Mouse (Mus musculus) ES-E14 (cell line): Measurements from ENCODE around the gene Itga6. TPM values are rescaled to one million over a fixed set of nuclear protein-coding genes. Genes with fewer than 3 reads are reported as not detected.

Experiments used
- DNase-seq: peaks from one replicate; pipeline ENCODE4 v3.0.0-alpha.2; 2013; ENCODE audit warnings: low read depth, low spot score
- H3K27ac ChIP-seq: 2 replicates; pipeline ENCODE4 v1.5.1; 2012; ENCODE audit warnings: low read depth, mild to moderate bottlenecking, low read length, moderate library complexity, mixed read lengths; ENCODE audit not compliant: poor library complexity, insufficient read depth, severe bottlenecking
- H3K36me3 ChIP-seq: 2 replicates; pipeline ENCODE4 v1.6.1; 2012; ENCODE audit warnings: mild to moderate bottlenecking, low read length, moderate library complexity, mixed read lengths; ENCODE audit not compliant: control insufficient read depth, poor library complexity, insufficient read depth, severe bottlenecking
- H3K4me1 ChIP-seq, 2 experiments: fragments of 150-350 bp in 1 of 2; sonication (generic) in 1 of 2; 2 replicates each; pipeline ENCODE4 v1.6.1; 2012; ENCODE audit warnings: low read length in 2 of 2, mild to moderate bottlenecking in 1 of 2, mixed read lengths in 1 of 2; ENCODE audit not compliant: control insufficient read depth in 2 of 2, insufficient read depth in 2 of 2, poor library complexity in 1 of 2
- H3K4me3 ChIP-seq, 2 experiments: fragments of 150-350 bp in 1 of 2; sonication (generic) in 1 of 2; 2 replicates each; pipeline ENCODE4 v1.5.1; 2012; ENCODE audit warnings: low read length in 2 of 2, low read depth in 1 of 2, mild to moderate bottlenecking in 1 of 2, mixed read lengths in 1 of 2; ENCODE audit not compliant: insufficient read depth in 1 of 2, poor library complexity in 1 of 2, severe bottlenecking in 1 of 2
- H3K9ac ChIP-seq: 2 replicates; pipeline ENCODE4 v1.6.1; 2012; ENCODE audit warnings: low read depth, mild to moderate bottlenecking, low read length, mixed read lengths; ENCODE audit not compliant: poor library complexity, insufficient read depth, severe bottlenecking
- H3K9me3 ChIP-seq: fragments of 150-350 bp; sonication (generic); 2 replicates; pipeline ENCODE4 v1.6.1; 2012; ENCODE audit warnings: low read depth, mild to moderate bottlenecking, low read length; ENCODE audit not compliant: control insufficient read depth, insufficient read depth
- CHD2 ChIP-seq: IDR thresholded peaks from 2 replicates; pipeline ENCODE4 v1.6.1; 2014; ENCODE audit warnings: mild to moderate bottlenecking, low read depth, low read length, inconsistent platforms
- HCFC1 ChIP-seq: IDR thresholded peaks from 2 replicates; pipeline ENCODE4 v1.6.1; 2012; ENCODE audit warnings: low read length, inconsistent platforms, borderline replicate concordance; ENCODE audit not compliant: insufficient read depth
- MAFK ChIP-seq: IDR thresholded peaks from 2 replicates; pipeline ENCODE4 v1.6.1; 2014; ENCODE audit warnings: mild to moderate bottlenecking, low read depth, low read length, inconsistent platforms; ENCODE audit not compliant: insufficient read depth
- ZC3H11A ChIP-seq: IDR thresholded peaks from 2 replicates; pipeline ENCODE4 v1.6.1; 2012; ENCODE audit warnings: low read depth, mild to moderate bottlenecking, inconsistent platforms, low read length, borderline replicate concordance
- ZNF384 ChIP-seq: IDR thresholded peaks from 2 replicates; pipeline ENCODE4 v1.6.1; 2012; ENCODE audit warnings: low read depth, low read length, inconsistent platforms
- in situ Hi-C, 2 experiments: fragments of 600-800 bp; cut with MboI; formaldehyde crosslinking; loops; one replicate each; pipeline ENCODE4 v1.15.1; 2025; ENCODE audit warnings: low sequenced_read_pairs in 2 of 2, inconsistent platforms in 1 of 2; ENCODE audit not compliant: unreplicated experiment in 2 of 2
- total RNA-seq: library from RNA; depleted of rRNA; stranded (reverse); fragments of 300-350 nt; gene quantifications from 2 replicates; pipeline ENCODE4 v1.2.3, GENCODE M21; 2012

Gene Itga6
- total RNA-seq, 1 experiment = 169 TPM

DNA sequence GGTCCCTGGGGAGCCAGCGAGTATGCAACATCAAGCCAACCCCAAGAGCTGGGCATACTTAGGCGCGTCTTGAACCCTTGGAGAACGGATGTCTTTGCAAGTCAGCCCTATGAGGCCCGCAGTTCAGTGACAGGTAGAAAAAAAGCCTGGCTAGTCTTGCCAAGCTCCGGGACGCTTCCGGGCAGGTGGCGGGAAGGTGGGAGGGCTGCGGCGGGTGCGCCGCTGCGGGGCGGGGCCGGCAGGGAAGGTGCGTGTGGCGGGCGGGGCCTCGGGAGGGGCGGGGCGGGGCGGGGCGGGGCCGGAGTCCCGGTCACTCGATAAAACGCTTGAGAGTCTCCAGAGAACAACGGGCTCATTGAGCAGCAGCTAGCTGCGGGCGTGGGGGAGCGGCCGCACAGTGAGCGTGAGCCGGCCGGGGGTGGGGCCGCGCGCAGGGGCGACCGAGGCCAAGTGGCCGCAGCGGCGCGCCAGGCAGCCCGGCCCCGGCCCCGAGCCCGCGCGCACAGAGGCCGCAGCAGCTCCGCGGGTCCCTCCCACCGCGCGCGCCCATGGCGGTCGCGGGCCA lies 41.3 kb downstream of the Itga6 start:
- Histone ChIP-seq H3K4me1 (peaks cover 0 to 12% of the 10 kb centered on the region in 2 experiments; a peak in 2 of 4 replicates), H3K4me3 (peak overlapping the region; percentile 90 to 97), H3K27ac (no peak overlapping the region), H3K9me3 (no peaks in the 10 kb centered on the region), H3K9ac (peak overlapping the region; percentile 84), H3K36me3 (no peaks in the 10 kb centered on the region)
- in situ Hi-C loops = no loop called here
- no peak for DNase-seq
- no peak for TF ChIP-seq ZC3H11A
- peak; percentile 75; the same call in 1 of the 2 replicates for TF ChIP-seq ZNF384

DNA sequence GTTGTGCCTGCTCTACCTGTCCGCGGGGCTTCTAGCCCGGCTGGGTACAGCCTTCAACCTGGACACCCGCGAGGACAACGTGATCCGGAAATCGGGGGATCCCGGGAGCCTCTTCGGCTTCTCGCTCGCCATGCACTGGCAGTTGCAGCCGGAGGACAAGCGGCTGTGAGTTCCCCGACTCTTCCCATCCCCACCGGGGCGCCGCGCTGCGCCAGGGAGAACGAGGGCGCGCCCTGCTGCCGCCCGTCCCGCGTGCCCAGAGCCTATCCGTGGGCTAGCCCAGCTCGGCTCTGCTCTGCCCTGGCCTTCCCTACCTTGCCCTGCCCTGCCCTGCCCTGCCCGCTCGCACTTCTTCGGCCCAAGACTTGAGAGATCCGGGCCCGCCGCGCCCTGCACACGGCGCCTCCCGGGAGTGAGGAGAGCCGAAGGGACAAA lies 41.8 kb downstream of the Itga6 start:
- in situ Hi-C loops = no loop called here
- TF ChIP-seq CHD2 = no peak
- no peak for TF ChIP-seq MAFK
- Histone ChIP-seq H3K36me3 (no peaks in the 10 kb centered on the region; the same call in 1 of the 2 replicates), H3K9ac (peak overlapping the region; percentile 84), H3K27ac (no peak overlapping the region), H3K4me1 (peaks cover 0 to 12% of the 10 kb centered on the region in 2 experiments; a peak in 2 of 4 replicates), H3K9me3 (no peaks in the 10 kb centered on the region), H3K4me3 (peak overlapping the region; percentile 90 to 97)
- no peak for DNase-seq

DNA sequence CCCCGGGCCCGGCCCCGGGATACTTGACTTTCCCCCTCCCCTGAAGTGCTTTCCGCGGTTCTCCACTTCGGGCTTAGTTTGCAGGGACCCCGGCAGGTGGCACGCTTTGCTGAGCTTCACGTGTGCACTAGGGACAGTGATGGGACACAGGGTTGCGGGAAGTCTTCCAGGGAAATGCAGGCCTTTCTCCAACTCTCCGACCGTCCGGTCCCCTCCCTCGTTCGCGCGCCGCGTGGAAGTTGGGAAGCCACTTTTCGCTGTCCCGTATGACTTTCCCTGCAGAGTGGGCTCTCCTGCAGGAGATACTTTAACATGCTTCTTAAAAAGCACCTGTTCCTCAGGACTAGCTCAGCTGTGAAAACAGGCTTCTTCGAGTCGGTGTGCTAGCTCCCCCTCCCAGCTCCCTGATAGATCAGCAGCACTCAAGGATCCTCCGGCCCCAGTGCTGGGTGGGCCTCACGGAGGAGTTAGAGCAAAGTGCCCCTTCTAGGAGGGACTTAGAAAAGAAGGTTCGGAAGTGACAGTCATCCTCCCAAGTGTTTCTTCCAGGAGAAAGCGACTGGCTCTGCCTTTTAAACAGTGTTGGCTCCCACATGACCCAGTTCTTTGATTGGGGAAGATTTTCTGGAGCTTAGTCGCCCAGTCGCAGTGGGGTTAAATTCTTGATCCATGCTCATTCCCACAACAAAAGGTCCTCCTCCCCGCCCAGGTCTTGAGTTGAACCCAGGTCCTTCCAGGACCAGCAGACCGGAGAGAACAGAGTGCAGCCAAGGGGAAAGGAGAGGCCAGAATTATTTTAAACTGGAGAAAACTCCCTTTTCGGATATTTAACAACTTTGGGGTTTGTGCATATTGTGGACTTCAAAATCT lies 42.4 kb downstream of the Itga6 start:
- H3K9me3 ChIP-seq = no peaks in the 10 kb centered on the region
- H3K4me1 ChIP-seq = peaks cover 0 to 12% of the 10 kb centered on the region in 2 experiments; a peak in 2 of 4 replicates
- in situ Hi-C loops = no loop called here
- no peaks in the 10 kb centered on the region; the same call in 1 of the 2 replicates for H3K36me3 ChIP-seq
- peak overlapping the region; percentile 90 to 97 for H3K4me3 ChIP-seq
- H3K9ac ChIP-seq = peak overlapping the region; percentile 84
- no peak overlapping the region for H3K27ac ChIP-seq
- DNase-seq = no peak
- TF ChIP-seq MAFK = no peak
- TF ChIP-seq ZNF384 = no peak
- TF ChIP-seq ZC3H11A = no peak
- no peak for TF ChIP-seq CHD2
- TF ChIP-seq HCFC1 = 0 out of 2 replicates have a peak, but pooled peaks have one; percentile 18

DNA sequence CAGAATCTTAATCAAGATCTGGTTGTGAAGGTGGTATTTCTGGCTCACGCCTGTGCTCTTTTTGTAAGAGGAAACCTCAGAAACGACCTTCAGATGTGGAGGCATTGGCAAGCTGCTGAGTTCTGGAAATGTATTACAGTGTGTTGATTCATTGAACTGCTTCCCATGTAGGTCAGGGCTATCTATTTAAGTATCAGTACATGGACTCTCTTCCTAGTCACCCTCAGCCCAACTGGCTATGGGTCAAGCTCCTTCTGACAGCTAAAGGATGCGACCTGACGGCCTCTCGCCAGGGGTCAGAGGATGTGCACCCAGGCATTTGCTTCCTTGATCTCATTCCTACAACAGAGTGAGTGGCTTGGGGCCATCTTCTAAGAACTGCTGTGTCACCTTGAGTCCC lies 45.3 kb downstream of the Itga6 start:
- Histone ChIP-seq H3K36me3 (no peaks in the 10 kb centered on the region; the same call in 1 of the 2 replicates), H3K9ac (no peak overlapping the region), H3K27ac (no peak overlapping the region), H3K9me3 (no peaks in the 10 kb centered on the region), H3K4me1 (peaks cover 9 to 27% of the 10 kb centered on the region in 2 experiments), H3K4me3 (no peak overlapping the region)
- in situ Hi-C loops = no loop called here
- no peak for TF ChIP-seq ZC3H11A
- TF ChIP-seq HCFC1 = no peak
- no peak for TF ChIP-seq CHD2
- TF ChIP-seq MAFK = no peak
- TF ChIP-seq ZNF384 = no peak
- no peak for DNase-seq
